Mouse (Mus musculus) liver, adult 2 months (tissue): ENCODE measurements around the gene Ttc30a1. TPM values are rescaled to one million over a fixed set of nuclear protein-coding genes. Genes with fewer than 3 reads are reported as not detected.

Source experiments
- DNase-seq: peaks from one replicate; pipeline ENCODE4 v3.0.0-alpha.2; 2011; ENCODE audit warnings: low read depth, low spot score; ENCODE audit errors: extremely low read depth
- H3K27ac ChIP-seq: fragments of 200-500 bp; replicated peaks from 2 replicates; pipeline ENCODE4 v1.5.1; 2012; ENCODE audit warnings: low read depth, mild to moderate bottlenecking, control low read depth, inconsistent platforms, low read length; ENCODE audit not compliant: insufficient read depth
- H3K27me3 ChIP-seq: fragments of 200-500 bp; 2 replicates; pipeline ENCODE4 v1.6.1; 2012; ENCODE audit warnings: mild to moderate bottlenecking, moderate library complexity, low read length, inconsistent platforms; ENCODE audit not compliant: control insufficient read depth, insufficient read depth
- H3K36me3 ChIP-seq: fragments of 200-500 bp; 2 replicates; pipeline ENCODE4 v1.6.1; 2012; ENCODE audit warnings: low read length, inconsistent platforms; ENCODE audit not compliant: control insufficient read depth, insufficient read depth
- H3K4me1 ChIP-seq: fragments of 200-500 bp; 2 replicates; pipeline ENCODE4 v1.6.1; 2011; ENCODE audit warnings: low read length; ENCODE audit not compliant: control insufficient read depth, insufficient read depth
- H3K4me3 ChIP-seq: fragments of 200-500 bp; 2 replicates; pipeline ENCODE4 v1.5.1; 2011; ENCODE audit warnings: low read depth, mild to moderate bottlenecking, control low read depth, low read length, moderate library complexity; ENCODE audit not compliant: insufficient read depth
- H3K79me2 ChIP-seq: fragments of 200-500 bp; 2 replicates; pipeline ENCODE4 v1.6.1; 2012; ENCODE audit warnings: inconsistent platforms, mild to moderate bottlenecking, low read length, moderate library complexity; ENCODE audit not compliant: control insufficient read depth, insufficient read depth
- H3K9ac ChIP-seq: fragments of 200-500 bp; 2 replicates; pipeline ENCODE4 v1.6.1; 2012; ENCODE audit warnings: low read depth, mild to moderate bottlenecking, control low read depth, inconsistent platforms, low read length
- CTCF ChIP-seq: fragments of 200-500 bp; IDR thresholded peaks from 2 replicates; pipeline ENCODE4 v1.5.1; 2011; ENCODE audit warnings: low read depth, low read length, control low read depth
- POLR2A ChIP-seq: fragments of 200-500 bp; IDR thresholded peaks from 2 replicates; pipeline ENCODE4 v1.6.1; 2011; ENCODE audit warnings: low read length, control low read depth; ENCODE audit not compliant: insufficient read depth; ENCODE audit errors: extremely low read depth
- WGBS: fragments of 180-500 bp; shearing (Covaris S2); methylation state at CpG from one replicate; pipeline ENCODE4 v1.1.7; 2018; 5-methylcytosine and 5-hydroxymethylcytosine counted together
- polyA plus RNA-seq: library from polyadenylated mRNA; depleted of rRNA; stranded (reverse); fragments of >200 nt; gene quantifications from 2 replicates; pipeline ENCODE4 v1.2.3, GENCODE M21; 2012; rRNA removed
- total RNA-seq: library from RNA; depleted of rRNA; stranded (reverse); fragments of >200 nt; gene quantifications from 2 replicates; pipeline ENCODE4 v1.2.3, GENCODE M21; 2014; rRNA removed

The Ttc30a1 gene
- total and polyA plus RNA-seq, 2 experiments, result 0.92 to 1.4 TPM

DNA sequence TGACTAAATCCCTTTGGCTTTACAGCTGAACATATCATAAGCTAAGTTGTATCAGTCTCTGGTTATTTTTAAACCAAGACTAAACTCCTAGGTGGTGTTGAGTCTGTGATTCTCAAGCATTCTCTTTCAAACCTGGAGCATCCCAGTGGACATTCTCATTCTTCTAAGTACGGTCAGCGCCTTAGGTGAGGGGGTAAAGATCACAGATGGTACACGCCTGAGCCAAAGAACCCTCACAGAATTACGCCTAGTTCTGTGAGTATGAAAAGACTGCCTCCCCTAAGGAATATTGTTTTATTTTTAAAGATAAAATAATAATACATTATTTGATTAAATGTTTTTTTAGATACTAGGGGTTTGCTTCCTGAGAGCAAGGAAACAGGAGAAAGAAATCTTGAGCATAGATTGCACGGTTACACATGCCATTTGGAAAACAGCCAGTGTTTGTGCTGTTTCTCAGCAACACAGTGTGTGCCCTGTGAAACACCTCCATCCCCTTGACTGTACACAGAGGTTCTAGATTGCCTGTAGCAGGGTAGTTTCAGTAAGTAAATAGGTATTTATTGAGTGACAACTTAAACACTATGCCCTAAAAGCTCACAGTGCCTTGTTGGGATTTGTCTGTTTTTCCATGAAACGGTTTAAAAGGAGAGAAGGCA lies 51.9 kb downstream of the Ttc30a1 start:
- H3K27ac ChIP-seq, result no peak overlapping the region
- no peak for DNase-seq
- H3K79me2 ChIP-seq, result no peaks in the 10 kb centered on the region
- WGBS, result 86% methylated on average over 6 of the region's 6 CpGs
- no peak overlapping the region for H3K9ac ChIP-seq
- peaks cover 19% of the 10 kb centered on the region for H3K36me3 ChIP-seq
- TF ChIP-seq CTCF (no peak), POLR2A (no peak)
- H3K4me3 ChIP-seq, result no peak overlapping the region
- no peaks in the 10 kb centered on the region for H3K27me3 ChIP-seq
- H3K4me1 ChIP-seq, result no peaks in the 10 kb centered on the region

- H3K79me2 ChIP-seq, result no peaks in the 10 kb centered on the region
- H3K27me3 ChIP-seq, result no peaks in the 10 kb centered on the region
- WGBS, result 95% methylated on average over 2 of the region's 2 CpGs
- H3K4me3 ChIP-seq, result no peak overlapping the region
- no peak for DNase-seq
- H3K27ac ChIP-seq, result no peak overlapping the region
- H3K36me3 ChIP-seq, result peaks cover 19% of the 10 kb centered on the region
- no peak for TF ChIP-seq CTCF
- TF ChIP-seq POLR2A, result no peak
- H3K4me1 ChIP-seq, result no peaks in the 10 kb centered on the region
- H3K9ac ChIP-seq, result no peak overlapping the region
Observed at GRCm38 (mm10) chr2:75929141-75929540, 52.6 kb downstream of the Ttc30a1 start.

Other genes starting within 250 kb of the Ttc30a1 start
- gene Agps, start 149.8 kb downstream of the Ttc30a1 start, total RNA-seq, result 10.6 and 10.9 TPM in 2 replicates
- 1.3 and 1.6 TPM in 2 replicates for gene Agps, start 149.8 kb downstream of the Ttc30a1 start, polyA plus RNA-seq
- gene Ttc30b, start 43.4 kb downstream of the Ttc30a1 start, total RNA-seq, result 5.5 and 8.7 TPM in 2 replicates
- gene Ttc30b, start 43.4 kb downstream of the Ttc30a1 start, polyA plus RNA-seq, result 3.5 and 4.1 TPM in 2 replicates
- 0.18 and 0.27 TPM in 2 replicates for gene Ttc30a2, start 3.8 kb downstream of the Ttc30a1 start, total RNA-seq
- 0.09 and 0.22 TPM in 2 replicates for gene Ttc30a2, start 3.8 kb downstream of the Ttc30a1 start, polyA plus RNA-seq